Mouse (Mus musculus) hindbrain, embryonic 10.5 days (tissue): ENCODE measurements around the gene Nfx1. TPM values are rescaled to one million over a fixed set of nuclear protein-coding genes. Genes with fewer than 3 reads are reported as not detected.
A peak's percentile ranks its signal among the peaks of the same experiment; 100 is the strongest.
"Not testable (repeated sequence)": the region's sequence is repeated elsewhere in the genome, so short reads cannot be mapped to it uniquely, and the experiment has no call there.

Experiments used
- DNase-seq: peaks from one replicate; pipeline ENCODE4 v3.0.0-alpha.2; 2017; ENCODE audit warnings: low spot score
- H3K27ac ChIP-seq: fragments of 300-500 bp; sonication (generic); 2 replicates; pipeline ENCODE4 v1.5.1; 2016; ENCODE audit warnings: mild to moderate bottlenecking, moderate library complexity
- H3K27me3 ChIP-seq: fragments of 300-500 bp; sonication (generic); 2 replicates; pipeline ENCODE4 v1.6.1; 2016; ENCODE audit warnings: mild to moderate bottlenecking; ENCODE audit not compliant: poor library complexity, insufficient read depth, severe bottlenecking
- H3K36me3 ChIP-seq: fragments of 300-500 bp; sonication (generic); 2 replicates; pipeline ENCODE4 v1.6.1; 2016; ENCODE audit warnings: mild to moderate bottlenecking, moderate library complexity
- H3K4me1 ChIP-seq: fragments of 300-500 bp; sonication (generic); replicated peaks from 2 replicates; pipeline ENCODE4 v1.6.1; 2016; ENCODE audit warnings: mild to moderate bottlenecking
- H3K4me3 ChIP-seq: fragments of 300-500 bp; sonication (generic); 2 replicates; pipeline ENCODE4 v1.5.1; 2016; ENCODE audit warnings: mild to moderate bottlenecking, moderate library complexity
- H3K9me3 ChIP-seq: fragments of 300-500 bp; sonication (generic); 2 replicates; pipeline ENCODE4 v1.6.1; 2016; ENCODE audit warnings: mild to moderate bottlenecking, moderate library complexity
- WGBS: fragments of 180-500 bp; shearing (Covaris S2); methylation state at CpG from one replicate; pipeline ENCODE4 v1.1.7; 2016; 5-methylcytosine and 5-hydroxymethylcytosine counted together
- polyA plus RNA-seq: library from polyadenylated mRNA; unstranded; fragments of >200 nt; fragmentation: Nextera tagmentation; extraction: Ambion mirVana; gene quantifications from 2 replicates; pipeline ENCODE4 v1.2.1, GENCODE M21; 2016

The Nfx1 gene
- 86.1 and 92.8 TPM in 2 replicates for polyA plus RNA-seq

- Histone ChIP-seq H3K36me3 (peaks cover 39% of the 10 kb centered on the region), H3K9me3 (no peaks in the 10 kb centered on the region), H3K4me3 (peak within 1 kb of the TSS; percentile 95), H3K4me1 (peaks cover 19% of the 10 kb centered on the region), H3K27ac (peak within 1 kb of the TSS; percentile 91), H3K27me3 (no peaks in the 10 kb centered on the region)
- DNase-seq, result peak; percentile 94
- under 1% methylated on average over 85 of the region's 85 CpGs for WGBS
These were observed at the start of gene Nfx1 for GRCm38 (mm10) chr4:40970842-40971701. Gene Nfx1 (plus strand): TSS chr4:40970906.

GRCm38 (mm10) chr4:40921288-40921687 lies 49.4 kb upstream of the Nfx1 start:
- no peaks in the 10 kb centered on the region for H3K9me3 ChIP-seq
- no peak overlapping the region for H3K27ac ChIP-seq
- H3K36me3 ChIP-seq, result no peaks in the 10 kb centered on the region
- H3K4me3 ChIP-seq, result no peak overlapping the region
- no peaks in the 10 kb centered on the region for H3K27me3 ChIP-seq
- H3K4me1 ChIP-seq, result no peaks in the 10 kb centered on the region
- no peak for DNase-seq
- 74% methylated on average over 3 of the region's 3 CpGs for WGBS

- DNase-seq, result no peak
- WGBS, result 85% methylated on average over 6 of the region's 6 CpGs
These were observed 47.5 kb upstream of the Nfx1 start for GRCm38 (mm10) chr4:40923087-40923651.

GRCm38 (mm10) chr4:40925568-40925967 lies 45.1 kb upstream of the Nfx1 start:
- Histone ChIP-seq H3K27ac (no peak overlapping the region), H3K27me3 (no peaks in the 10 kb centered on the region), H3K36me3 (no peaks in the 10 kb centered on the region), H3K9me3 (no peaks in the 10 kb centered on the region), H3K4me3 (no peak overlapping the region), H3K4me1 (no peaks in the 10 kb centered on the region)
- WGBS, result 32% methylated on average over 3 of the region's 3 CpGs
- no peak for DNase-seq

More at GRCm38 (mm10) chr4:40923087-40923651, 47.5 kb upstream of the Nfx1 start:
- H3K27ac ChIP-seq, result no peak overlapping the region
- no peaks in the 10 kb centered on the region for H3K9me3 ChIP-seq
- H3K36me3 ChIP-seq, result no peaks in the 10 kb centered on the region
- no peaks in the 10 kb centered on the region for H3K4me1 ChIP-seq
- H3K27me3 ChIP-seq, result no peaks in the 10 kb centered on the region
- no peak overlapping the region for H3K4me3 ChIP-seq

DNA sequence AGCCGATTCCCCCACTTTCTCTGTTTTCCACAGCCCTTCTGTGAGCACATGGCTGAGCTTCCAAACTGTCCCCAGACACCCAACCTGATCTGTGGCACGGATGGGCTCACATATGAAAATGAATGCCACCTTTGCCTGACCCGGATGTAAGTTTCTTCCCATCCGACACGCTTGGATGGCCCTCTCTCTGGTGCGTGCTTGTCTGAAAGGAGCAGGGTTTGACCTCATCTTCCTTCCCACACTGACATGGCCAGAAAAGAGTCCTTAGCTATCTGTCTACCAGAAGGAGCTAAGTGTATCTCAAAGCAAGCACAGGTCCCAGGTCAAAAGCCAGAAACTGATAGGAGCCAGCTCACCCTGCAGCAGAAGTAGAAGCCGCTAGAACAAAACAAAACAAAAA lies 41.7 kb upstream of the Nfx1 start:
- H3K36me3 ChIP-seq, result peaks cover 25% of the 10 kb centered on the region
- no peaks in the 10 kb centered on the region for H3K27me3 ChIP-seq
- H3K27ac ChIP-seq, result no peak overlapping the region
- no peak for DNase-seq
- no peaks in the 10 kb centered on the region for H3K4me1 ChIP-seq
- 80% methylated on average over 7 of the region's 7 CpGs for WGBS
- H3K4me3 ChIP-seq, result no peak overlapping the region
- H3K9me3 ChIP-seq, result no peaks in the 10 kb centered on the region

DNA sequence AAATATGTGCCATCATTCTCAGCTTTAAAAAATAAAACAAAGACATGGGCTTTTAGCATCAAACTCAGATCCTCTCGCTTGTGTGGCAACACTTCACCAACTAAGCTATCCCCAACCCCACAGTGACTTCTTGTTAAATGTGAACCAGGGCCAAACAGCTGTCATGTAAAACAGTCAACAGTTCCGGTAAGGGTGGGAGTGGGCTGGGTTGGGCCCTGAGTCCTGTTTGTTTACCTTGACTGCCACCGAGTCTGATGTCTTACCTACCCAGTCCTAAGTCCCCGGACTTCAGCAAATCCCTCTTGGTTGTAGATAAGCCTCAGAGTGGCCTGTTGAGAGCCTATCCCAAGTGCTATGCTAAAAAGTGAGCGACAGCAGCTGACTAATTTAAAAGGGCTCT lies 37.0 kb upstream of the Nfx1 start:
- H3K27me3 ChIP-seq, result no peaks in the 10 kb centered on the region
- peaks cover 69% of the 10 kb centered on the region for H3K36me3 ChIP-seq
- H3K9me3 ChIP-seq, result no peaks in the 10 kb centered on the region
- no peaks in the 10 kb centered on the region for H3K4me1 ChIP-seq
- no peak for DNase-seq
- 89% methylated on average over 5 of the region's 5 CpGs for WGBS
- no peak overlapping the region for H3K27ac ChIP-seq
- H3K4me3 ChIP-seq, result no peak overlapping the region

- DNase-seq, H3K4me1 ChIP-seq, H3K4me3 ChIP-seq, H3K27me3 ChIP-seq, H3K27ac ChIP-seq, H3K9me3 ChIP-seq: not testable (repeated sequence)
- peaks cover 75% of the 10 kb centered on the region for H3K36me3 ChIP-seq
- WGBS, result 94% methylated on average over 3 of the region's 3 CpGs
These were observed 36.3 kb upstream of the Nfx1 start for GRCm38 (mm10) chr4:40934369-40934768.

DNA sequence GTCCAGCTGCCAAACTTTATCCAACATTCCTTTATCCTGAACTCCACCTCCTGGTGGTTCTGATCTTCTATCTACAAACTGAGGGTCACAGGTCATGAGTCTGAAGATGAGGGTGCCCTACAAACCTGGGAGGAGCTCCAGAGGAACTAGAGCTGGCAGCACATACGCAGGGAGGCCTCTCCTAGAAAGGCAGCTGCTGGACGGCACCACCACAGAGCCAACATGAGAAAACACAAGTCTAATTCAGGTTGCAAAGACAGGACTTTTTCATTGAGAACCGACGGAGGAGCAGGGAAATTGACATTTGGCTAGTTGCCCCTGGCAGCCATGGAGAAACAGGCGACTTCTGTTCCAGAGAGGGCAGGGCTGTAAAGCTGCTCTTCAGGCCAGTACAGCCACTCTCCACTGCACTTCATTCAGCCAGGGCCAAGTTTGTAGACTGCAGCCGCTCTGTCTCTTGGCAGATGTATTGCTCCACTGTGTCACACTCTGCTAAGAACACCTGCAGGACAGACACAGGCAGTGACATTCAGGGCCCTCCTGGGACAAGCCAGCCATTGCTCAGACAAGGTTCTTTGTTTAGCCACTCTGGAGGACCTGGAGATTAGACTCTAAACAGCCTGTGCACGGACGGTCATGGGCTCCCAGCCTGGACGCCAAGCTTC lies 34.4 kb upstream of the Nfx1 start:
- Histone ChIP-seq H3K27me3 (no peaks in the 10 kb centered on the region), H3K4me3 (no peak overlapping the region), H3K36me3 (peaks cover 95% of the 10 kb centered on the region), H3K4me1 (no peaks in the 10 kb centered on the region), H3K9me3 (peaks cover 15% of the 10 kb centered on the region), H3K27ac (no peak overlapping the region)
- WGBS, result 93% methylated on average over 9 of the region's 9 CpGs
- no peak for DNase-seq

DNA sequence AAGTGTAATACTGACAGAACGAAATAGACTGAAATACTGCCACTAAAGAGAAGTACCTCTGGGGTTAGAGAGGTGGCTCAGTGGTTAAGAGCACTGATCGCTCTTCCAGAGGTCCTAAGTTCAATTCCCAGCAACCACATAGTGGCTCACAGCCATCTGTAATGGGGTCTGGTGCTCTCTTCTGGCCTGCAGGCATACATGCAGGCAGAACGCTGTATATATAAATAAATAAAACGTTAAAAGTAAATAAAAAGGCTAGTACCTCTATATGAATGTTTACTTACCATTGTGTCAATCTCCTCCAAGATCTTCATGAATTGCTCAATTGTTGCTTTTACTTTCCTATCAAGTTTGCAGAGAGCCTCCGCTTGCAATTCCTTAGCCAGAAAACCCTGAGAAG lies 31.9 kb upstream of the Nfx1 start:
- Histone ChIP-seq H3K27me3 (no peaks in the 10 kb centered on the region), H3K27ac (no peak overlapping the region), H3K9me3 (peaks cover 15% of the 10 kb centered on the region), H3K4me1 (no peaks in the 10 kb centered on the region), H3K36me3 (peaks cover 98% of the 10 kb centered on the region), H3K4me3 (no peak overlapping the region)
- DNase-seq, result no peak
- WGBS, result 94% methylated on average over 5 of the region's 5 CpGs

DNA sequence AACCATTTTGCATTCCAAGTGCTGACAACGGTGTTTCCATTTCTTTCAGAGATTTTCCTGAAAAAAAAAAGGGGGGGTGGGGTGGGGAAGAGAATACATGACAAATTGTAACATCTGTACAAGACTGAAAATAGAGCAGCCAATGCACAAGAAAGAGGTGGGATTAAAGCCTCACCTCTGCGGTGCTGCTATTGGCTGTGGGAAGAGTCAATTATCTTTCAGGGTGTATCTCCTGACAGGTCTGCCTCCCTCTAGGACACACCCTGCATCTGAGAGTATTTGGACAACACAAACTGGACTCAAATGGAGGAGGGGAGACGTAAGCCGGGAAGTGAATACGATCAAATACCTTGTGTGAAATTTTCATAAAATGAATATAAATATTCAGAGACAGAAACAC lies 27.1 kb upstream of the Nfx1 start:
- Histone ChIP-seq H3K4me1 (peaks cover 12% of the 10 kb centered on the region), H3K36me3 (peaks cover 77% of the 10 kb centered on the region), H3K9me3 (peaks cover 15% of the 10 kb centered on the region), H3K4me3 (no peak overlapping the region), H3K27me3 (no peaks in the 10 kb centered on the region), H3K27ac (no peak overlapping the region)
- 98% methylated on average over 5 of the region's 5 CpGs for WGBS
- no peak for DNase-seq

GRCm38 (mm10) chr4:40946516-40947121 lies 24.1 kb upstream of the Nfx1 start:
- WGBS, result 91% methylated on average over 7 of the region's 7 CpGs
- Histone ChIP-seq H3K27me3 (no peaks in the 10 kb centered on the region), H3K4me1 (peaks cover 21% of the 10 kb centered on the region), H3K9me3 (no peaks in the 10 kb centered on the region), H3K27ac (peak overlapping the region; percentile 93; the same call in 1 of the 2 replicates), H3K36me3 (peaks cover 65% of the 10 kb centered on the region), H3K4me3 (peak overlapping the region; percentile 81)
- DNase-seq, result no peak

- under 1% methylated on average over 40 of the region's 40 CpGs for WGBS
- Histone ChIP-seq H3K4me3 (peak overlapping the region; percentile 81), H3K36me3 (peaks cover 65% of the 10 kb centered on the region), H3K9me3 (no peaks in the 10 kb centered on the region), H3K4me1 (peaks cover 21% of the 10 kb centered on the region), H3K27ac (peak overlapping the region; percentile 93), H3K27me3 (no peaks in the 10 kb centered on the region)
- peak; percentile 12 for DNase-seq
These were observed 23.0 kb upstream of the Nfx1 start for GRCm38 (mm10) chr4:40947565-40948159.
